Mouse (Mus musculus): ENCODE measurements at regions not wholly inside any gene's neighbourhood (a gene's known extent, or its start where the extent isn't known, plus 50 kb on each side); places are given as distances from the start of the nearest gene placed in this dataset.
A peak's percentile ranks its signal among the peaks of the same experiment; 100 is the strongest.

GRCm38 (mm10) chr10:125164671-125165070 is 224.6 kb downstream of the Slc16a7 start:
- no peak for DNase-seq (ENCODE audit: low read depth, low spot score)

- DNase-seq (ENCODE audit: low read depth, low spot score) = no peak
These were observed 228.2 kb downstream of the Slc16a7 start for GRCm38 (mm10) chr10:125161077-125161476.

- DNase-seq (ENCODE audit: low read depth, low spot score) = peak; percentile 68
These were observed 240.5 kb downstream of the Slc16a7 start for GRCm38 (mm10) chr10:125148753-125149152.

- DNase-seq (ENCODE audit: low read depth, low spot score) = no peak
These were observed 242.0 kb downstream of the Slc16a7 start for GRCm38 (mm10) chr10:125147239-125147782.

GRCm38 (mm10) chr10:125146365-125146764 is 242.9 kb downstream of the Slc16a7 start:
- no peak for DNase-seq (ENCODE audit: low read depth, low spot score)

- no peak for DNase-seq (ENCODE audit: low read depth, low spot score)
These were observed 243.5 kb downstream of the Slc16a7 start for GRCm38 (mm10) chr10:125145809-125146208.

- peak; percentile 88 for DNase-seq (ENCODE audit: low read depth, low spot score)
These were observed 267.5 kb downstream of the Slc16a7 start for GRCm38 (mm10) chr10:125121762-125122161.

DNA sequence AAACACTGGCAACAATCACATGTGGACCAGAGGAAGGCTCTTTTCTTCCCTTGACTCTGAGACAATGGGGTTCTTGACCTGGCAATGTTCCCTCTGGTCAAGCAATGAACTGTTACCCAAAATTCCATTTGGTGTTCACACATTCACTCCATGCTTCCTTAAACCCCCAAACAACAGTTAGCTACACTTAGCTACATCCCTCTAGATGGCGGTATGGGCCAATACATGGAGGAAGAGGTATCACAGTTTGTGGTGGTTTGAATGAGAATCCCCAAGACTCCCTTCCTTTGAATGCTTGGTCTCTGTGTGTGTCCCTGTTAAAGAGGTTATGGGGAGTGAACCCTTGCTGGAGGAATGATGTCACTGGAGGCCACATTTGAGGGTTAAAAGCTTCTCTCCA is 274.9 kb downstream of the Slc16a7 start:
- DNase-seq (ENCODE audit: low read depth, low spot score) = peak; percentile 66

DNA sequence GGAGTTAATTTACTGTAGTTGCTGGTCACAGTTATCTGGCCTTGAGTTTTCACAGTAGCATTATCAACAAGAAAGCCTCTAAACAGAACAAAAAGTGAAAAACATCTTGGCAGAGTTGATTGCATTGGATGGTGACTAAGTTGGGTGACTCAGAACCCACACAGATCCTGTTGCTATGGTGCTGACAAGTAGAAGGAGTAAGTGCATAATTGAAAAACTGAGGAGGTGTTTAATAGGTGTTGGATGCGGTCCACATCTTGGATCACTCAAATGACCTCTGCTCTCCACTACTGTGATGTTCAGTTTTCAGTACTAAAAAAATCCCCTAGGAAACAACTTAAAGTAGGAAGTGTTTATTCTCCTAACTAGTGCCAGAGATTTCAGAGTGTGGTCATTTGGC is 280.3 kb downstream of the Slc16a7 start:
- DNase-seq (ENCODE audit: low read depth, low spot score) = peak; percentile 83

- DNase-seq (ENCODE audit: low read depth, low spot score) = peak; percentile 21
These were observed 304.3 kb downstream of the Slc16a7 start for GRCm38 (mm10) chr10:125084975-125085374.

- DNase-seq (ENCODE audit: low read depth, low spot score) = no peak
These were observed 316.9 kb downstream of the Slc16a7 start for GRCm38 (mm10) chr10:125072401-125072800.

GRCm38 (mm10) chr10:125070246-125070645 is 319.0 kb downstream of the Slc16a7 start:
- DNase-seq (ENCODE audit: low read depth, low spot score) = peak; percentile 41

DNA sequence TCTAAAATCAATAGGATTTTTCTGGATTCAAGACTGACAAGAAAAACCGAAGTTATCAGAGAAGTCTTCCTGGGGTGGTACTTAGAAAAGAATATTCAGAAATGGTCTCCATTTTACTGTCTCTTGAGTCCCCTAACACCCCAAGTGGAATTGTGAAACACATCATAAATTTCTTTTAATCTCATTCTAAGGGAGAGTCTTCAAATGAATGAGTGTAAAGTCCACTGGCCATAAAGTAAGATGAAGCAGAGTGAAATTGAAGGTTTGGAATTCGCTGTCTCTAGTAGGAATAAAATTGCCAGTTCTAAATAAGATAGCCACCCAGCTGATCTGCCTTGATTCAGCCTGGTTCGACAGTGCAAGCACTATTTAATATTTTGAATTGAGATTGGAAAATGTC is 350.0 kb downstream of the Slc16a7 start:
- no peak for DNase-seq (ENCODE audit: low read depth, low spot score)

DNA sequence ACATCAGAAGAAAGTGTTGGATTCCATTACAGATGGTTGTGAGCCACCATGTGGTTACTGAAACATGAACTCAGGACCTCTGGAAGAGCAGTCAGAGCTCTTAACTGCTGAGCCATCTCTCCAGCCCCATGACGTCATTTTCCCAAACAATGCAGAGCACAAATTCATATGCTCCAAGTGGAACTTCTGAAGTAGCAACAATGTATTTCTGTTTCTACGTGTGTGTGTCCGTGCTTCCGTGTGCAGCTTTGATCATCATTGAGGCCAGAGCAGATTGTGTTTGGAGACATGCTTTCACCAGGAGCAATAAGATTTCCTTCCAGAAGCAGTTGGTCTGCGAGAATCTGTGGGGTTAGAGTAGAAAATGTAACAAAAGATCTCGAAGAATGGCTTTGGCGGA is 353.6 kb downstream of the Slc16a7 start:
- no peak for DNase-seq (ENCODE audit: low read depth, low spot score)

GRCm38 (mm10) chr10:125028347-125028746 is 360.9 kb downstream of the Slc16a7 start:
- peak; percentile 21 for DNase-seq (ENCODE audit: low read depth, low spot score)

DNA sequence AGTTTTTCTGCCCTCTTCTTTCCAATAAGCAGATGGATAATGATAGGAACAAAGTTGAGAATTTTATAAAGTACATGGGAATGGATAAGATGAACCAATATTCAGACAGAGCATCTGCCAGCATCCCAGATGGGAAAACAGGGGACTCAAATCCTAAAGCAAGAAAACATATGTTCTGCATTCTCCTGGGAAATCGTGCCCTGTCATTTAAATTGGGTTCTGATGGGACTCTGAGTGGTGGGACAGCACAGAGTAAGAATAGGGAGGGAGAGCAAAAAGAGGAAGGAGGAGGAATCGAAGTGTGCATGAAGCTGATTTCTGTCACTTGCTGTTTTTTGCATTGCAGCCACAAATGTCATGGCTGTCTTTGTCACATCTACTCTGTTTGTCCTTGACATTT is 362.4 kb downstream of the Slc16a7 start:
- DNase-seq (ENCODE audit: low read depth, low spot score) = peak; percentile 33
